Mouse (Mus musculus) hindbrain, embryonic 16.5 days (tissue): Measurements from ENCODE around the gene Nfya. TPM values are rescaled to one million over a fixed set of nuclear protein-coding genes. Genes with fewer than 3 reads are reported as not detected.

Experiments used
- ATAC-seq: fragments of 200-750 bp; cut with Nextera tagmentation; 2 replicates; pipeline ENCODE4 v1.8.0; 2017; ENCODE audit warnings: moderate TSS enrichment, moderate library complexity
- H3K27ac ChIP-seq: fragments of 300-500 bp; sonication (generic); 2 replicates; pipeline ENCODE4 v1.5.1; 2014; ENCODE audit warnings: low read depth, mild to moderate bottlenecking, control low read depth, low read length, moderate library complexity
- H3K27me3 ChIP-seq: fragments of 300-500 bp; sonication (generic); replicated peaks from 2 replicates; pipeline ENCODE4 v1.6.1; 2014; ENCODE audit warnings: low read length; ENCODE audit not compliant: control insufficient read depth, insufficient read depth
- H3K36me3 ChIP-seq: fragments of 300-500 bp; sonication (generic); 2 replicates; pipeline ENCODE4 v1.6.1; 2014; ENCODE audit warnings: mild to moderate bottlenecking, low read length, moderate library complexity, mixed read lengths; ENCODE audit not compliant: control insufficient read depth, insufficient read depth
- H3K4me1 ChIP-seq: fragments of 300-500 bp; sonication (generic); 2 replicates; pipeline ENCODE4 v1.6.1; 2014; ENCODE audit warnings: low read depth, low read length; ENCODE audit not compliant: control insufficient read depth, insufficient read depth
- H3K4me2 ChIP-seq: fragments of 300-500 bp; sonication (generic); 2 replicates; pipeline ENCODE4 v1.6.1; 2014; ENCODE audit warnings: mild to moderate bottlenecking, low read length, control low read depth, moderate library complexity
- H3K4me3 ChIP-seq: fragments of 300-500 bp; sonication (generic); 2 replicates; pipeline ENCODE4 v1.5.1; 2014; ENCODE audit warnings: mild to moderate bottlenecking, low read length, control low read depth, moderate library complexity
- H3K9ac ChIP-seq: fragments of 300-500 bp; sonication (generic); 2 replicates; pipeline ENCODE4 v1.6.1; 2014; ENCODE audit warnings: low read depth, mild to moderate bottlenecking, control low read depth, low read length, moderate library complexity
- H3K9me3 ChIP-seq: fragments of 300-500 bp; sonication (generic); 2 replicates; pipeline ENCODE4 v1.6.1; 2014; ENCODE audit warnings: mild to moderate bottlenecking, low read length, moderate library complexity; ENCODE audit not compliant: control insufficient read depth
- WGBS: fragments of 180-500 bp; shearing (Covaris S2); extraction: QIAGEN DNeasy Blood & Tissue Kit; methylation state at CpG from one replicate; pipeline ENCODE4 v1.1.7; 2014; 5-methylcytosine and 5-hydroxymethylcytosine counted together
- polyA plus RNA-seq: library from polyadenylated mRNA; unstranded; fragments of >200 nt; fragmentation: Nextera tagmentation; extraction: Ambion mirVana; gene quantifications from 2 replicates; pipeline ENCODE4 v1.2.1, GENCODE M21; 2015

Nfya gene
- polyA plus RNA-seq, 1 experiment from 2014 or later: 8.9 TPM

GRCm38 (mm10) chr17:48433006-48433655 is 23.4 kb upstream of the Nfya start:
- WGBS: 75% methylated on average over 20 of the region's 20 CpGs
- Histone ChIP-seq H3K27ac (no peak overlapping the region), H3K4me2 (no peak overlapping the region), H3K36me3 (no peaks in the 10 kb centered on the region), H3K4me3 (no peak overlapping the region), H3K27me3 (no peaks in the 10 kb centered on the region), H3K9ac (no peak overlapping the region), H3K4me1 (peaks cover 4% of the 10 kb centered on the region; the same call in 1 of the 2 replicates), H3K9me3 (no peaks in the 10 kb centered on the region)
- no peak for ATAC-seq

- Histone ChIP-seq H3K4me2 (no peak within 1 kb of the TSS), H3K4me3 (no peak within 1 kb of the TSS), H3K36me3 (no peaks in the 10 kb centered on the region), H3K9ac (peak within 1 kb of the TSS; percentile 2; the same call in 1 of the 2 replicates), H3K27me3 (no peaks in the 10 kb centered on the region), H3K9me3 (no peaks in the 10 kb centered on the region), H3K4me1 (peaks cover 4% of the 10 kb centered on the region; the same call in 1 of the 2 replicates), H3K27ac (0 out of 2 replicates have a peak within 1 kb of the TSS, but pooled peaks have one; percentile 3)
- ATAC-seq: peak; percentile 35; the same call in 1 of the 2 replicates
- 63% methylated on average over 16 of the region's 16 CpGs for WGBS
Measured at GRCm38 (mm10) chr17:48432158-48432980, 22.7 kb upstream of the Nfya start, which contains the start of gene Apobec2. TSS of gene Apobec2 (minus strand) at chr17:48432930.

- ATAC-seq: no peak
- Histone ChIP-seq H3K9me3 (no peaks in the 10 kb centered on the region), H3K27ac (no peak overlapping the region), H3K4me2 (no peak overlapping the region), H3K27me3 (no peaks in the 10 kb centered on the region), H3K4me3 (no peak overlapping the region), H3K9ac (no peak overlapping the region), H3K4me1 (peaks cover 4% of the 10 kb centered on the region; the same call in 1 of the 2 replicates), H3K36me3 (no peaks in the 10 kb centered on the region)
- WGBS: 79% methylated on average over 5 of the region's 5 CpGs
Measured at GRCm38 (mm10) chr17:48431054-48431453, 21.3 kb upstream of the Nfya start.

- Histone ChIP-seq H3K27me3 (no peaks in the 10 kb centered on the region), H3K36me3 (no peaks in the 10 kb centered on the region), H3K4me3 (no peak overlapping the region), H3K9ac (no peak overlapping the region), H3K9me3 (no peaks in the 10 kb centered on the region), H3K27ac (no peak overlapping the region), H3K4me1 (peaks cover 4% of the 10 kb centered on the region; the same call in 1 of the 2 replicates), H3K4me2 (no peak overlapping the region)
- ATAC-seq: no peak
- 56% methylated on average over 5 of the region's 5 CpGs for WGBS
Measured at GRCm38 (mm10) chr17:48430394-48430793, 20.7 kb upstream of the Nfya start.

- Histone ChIP-seq H3K9me3 (no peaks in the 10 kb centered on the region), H3K4me2 (no peak overlapping the region), H3K27me3 (no peaks in the 10 kb centered on the region), H3K9ac (no peak overlapping the region), H3K4me1 (peaks cover 4% of the 10 kb centered on the region; the same call in 1 of the 2 replicates), H3K36me3 (no peaks in the 10 kb centered on the region), H3K27ac (no peak overlapping the region), H3K4me3 (no peak overlapping the region)
- no peak for ATAC-seq
- 66% methylated on average over 11 of the region's 11 CpGs for WGBS
Measured at GRCm38 (mm10) chr17:48427852-48428530, 18.3 kb upstream of the Nfya start.

GRCm38 (mm10) chr17:48426991-48427750 is 17.5 kb upstream of the Nfya start:
- no peak overlapping the region for H3K27ac ChIP-seq

GRCm38 (mm10) chr17:48425823-48426612 is 16.3 kb upstream of the Nfya start:
- no peak overlapping the region for H3K27ac ChIP-seq
- no peaks in the 10 kb centered on the region for H3K9me3 ChIP-seq
- H3K36me3 ChIP-seq: no peaks in the 10 kb centered on the region
- no peak overlapping the region for H3K4me3 ChIP-seq
- no peaks in the 10 kb centered on the region; the same call in 1 of the 2 replicates for H3K4me1 ChIP-seq
- WGBS: 40% methylated on average over 9 of the region's 9 CpGs
- no peak overlapping the region for H3K4me2 ChIP-seq
- no peaks in the 10 kb centered on the region for H3K27me3 ChIP-seq
- ATAC-seq: no peak
- no peak overlapping the region for H3K9ac ChIP-seq

More at GRCm38 (mm10) chr17:48426991-48427750, 17.5 kb upstream of the Nfya start:
- Histone ChIP-seq H3K9me3 (no peaks in the 10 kb centered on the region), H3K4me3 (no peak overlapping the region), H3K4me1 (no peaks in the 10 kb centered on the region; the same call in 1 of the 2 replicates), H3K27me3 (no peaks in the 10 kb centered on the region), H3K4me2 (no peak overlapping the region), H3K36me3 (no peaks in the 10 kb centered on the region), H3K9ac (no peak overlapping the region)
- 0 out of 2 replicates have a peak, but pooled peaks have one; percentile 24 for ATAC-seq
- WGBS: 70% methylated on average over 13 of the region's 13 CpGs

- no peak for ATAC-seq
- Histone ChIP-seq H3K9me3 (no peaks in the 10 kb centered on the region), H3K4me1 (no peaks in the 10 kb centered on the region; the same call in 1 of the 2 replicates), H3K4me2 (no peak overlapping the region), H3K36me3 (no peaks in the 10 kb centered on the region), H3K27ac (no peak overlapping the region), H3K9ac (no peak overlapping the region), H3K27me3 (no peaks in the 10 kb centered on the region), H3K4me3 (no peak overlapping the region)
- 89% methylated on average over 9 of the region's 9 CpGs for WGBS
Measured at GRCm38 (mm10) chr17:48424237-48424636, 14.5 kb upstream of the Nfya start.
